Mouse (Mus musculus) heart, adult 11 months (tissue): ENCODE results near the gene Olfr1089.

Experiments used
- DNase-seq: peaks from one replicate; pipeline ENCODE4 v3.0.0; 2022

Gene Olfr1089

GRCm38 (mm10) chr2:86733601-86734000 lies at the start of gene Olfr1089:
TSS of gene Olfr1089 (minus strand) at chr2:86733701.
- no peak for DNase-seq

GRCm38 (mm10) chr2:86782179-86782578 lies 48.7 kb upstream of the Olfr1089 start, which contains the start of gene Olfr1093:
TSS of gene Olfr1093 (plus strand) at chr2:86782479.
- DNase-seq, result no peak

- no peak for DNase-seq
These were observed 27.5 kb upstream of the Olfr1089 start for GRCm38 (mm10) chr2:86761050-86761449.

- no peak for DNase-seq
These were observed 25.4 kb upstream of the Olfr1089 start, which contains the start of gene Olfr1090 for GRCm38 (mm10) chr2:86758893-86759292. TSS of gene Olfr1090 (minus strand) at chr2:86758993.

- DNase-seq, result no peak
These were observed 35.2 kb downstream of the Olfr1089 start, which contains the start of gene Olfr1087 for GRCm38 (mm10) chr2:86698295-86698694. TSS of gene Olfr1087 (minus strand) at chr2:86698395.
